Mouse (Mus musculus): ENCODE results near the gene Gm42372. TPM values are rescaled to one million over a fixed set of nuclear protein-coding genes. Genes with fewer than 3 reads are reported as not detected.
A peak's percentile ranks its signal among the peaks of the same experiment; 100 is the strongest.

The Gm42372 gene
- polyA plus RNA-seq, 1 experiment from 2014 or later: 0.18 TPM

DNA sequence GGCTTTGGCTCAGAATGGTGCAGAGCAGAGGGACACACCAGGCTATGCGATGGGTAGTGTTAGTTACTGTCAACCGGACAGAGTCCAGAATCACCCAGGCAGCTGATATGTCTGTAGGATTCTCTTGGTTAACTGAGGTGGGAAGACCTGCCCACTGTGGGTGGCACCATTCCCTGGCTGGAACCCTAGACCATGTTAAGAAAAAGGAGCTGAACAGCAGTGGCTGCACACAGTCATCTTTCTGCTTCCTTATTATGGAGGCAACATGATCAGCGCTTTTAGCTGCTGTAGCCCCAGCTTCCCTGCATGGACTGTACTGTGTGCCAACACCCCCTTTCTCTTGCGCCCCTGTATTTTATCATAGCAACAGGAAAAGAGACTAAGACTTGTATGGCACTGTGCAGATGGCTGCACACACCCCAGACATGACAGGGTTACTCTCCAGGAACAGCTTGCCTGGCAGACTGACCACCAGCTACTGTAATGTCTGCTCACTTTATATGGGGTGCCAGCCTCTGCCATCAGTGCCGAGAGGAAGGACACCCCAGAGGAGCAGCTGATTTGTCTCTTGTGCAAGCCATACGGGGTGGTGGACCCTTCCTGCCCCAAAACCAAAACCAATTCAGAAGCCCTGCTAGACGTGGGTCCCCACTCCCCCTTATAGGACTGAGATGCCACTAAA lies 29.2 kb downstream of the Gm42372 start:
- Histone ChIP-seq H3K4me1 (0 out of 2 replicates have a peak, but pooled peaks cover 2% of the 10 kb centered on the region), H3K4me3 (no peak overlapping the region), H3K27ac (no peak overlapping the region), H3K4me2 (no peak overlapping the region), H3K36me3 (peaks cover 100% of the 10 kb centered on the region), H3K9ac (no peak overlapping the region), H3K27me3 (no peaks in the 10 kb centered on the region), H3K9me3 (no peaks in the 10 kb centered on the region)
- 92% methylated on average over 7 of the region's 7 CpGs for WGBS
- ATAC-seq (ENCODE audit: insufficient number of reproducible peaks, insufficient read depth, low FRiP score, low TSS enrichment, low read depth): no peak

DNA sequence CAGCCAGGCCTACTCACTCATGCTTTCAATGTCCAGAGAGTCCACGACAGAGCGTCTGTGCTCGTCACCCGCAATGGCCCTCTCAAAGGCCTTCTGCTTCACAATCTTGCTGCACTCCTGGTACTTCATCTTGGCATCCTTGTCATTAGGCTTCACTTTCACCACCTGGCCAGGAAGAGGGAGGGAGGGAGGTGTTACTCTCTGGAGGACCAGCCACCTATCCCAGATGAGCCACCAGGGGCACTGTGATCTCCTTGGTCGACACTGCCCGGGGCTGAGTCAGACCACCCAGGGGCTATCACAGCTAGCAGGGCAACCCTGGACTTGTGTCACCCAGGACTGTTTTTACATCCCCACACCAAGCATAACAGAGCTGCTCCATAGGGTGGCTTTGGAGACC lies 32.5 kb downstream of the Gm42372 start:
- H3K4me1 ChIP-seq: 0 out of 2 replicates have a peak, but pooled peaks cover 4% of the 10 kb centered on the region
- no peaks in the 10 kb centered on the region for H3K9me3 ChIP-seq
- no peak for ATAC-seq (ENCODE audit: insufficient number of reproducible peaks, insufficient read depth, low FRiP score, low TSS enrichment, low read depth)
- H3K9ac ChIP-seq: no peak overlapping the region
- H3K36me3 ChIP-seq: peaks cover 90% of the 10 kb centered on the region
- H3K27me3 ChIP-seq: no peaks in the 10 kb centered on the region
- H3K27ac ChIP-seq: no peak overlapping the region
- no peak overlapping the region for H3K4me3 ChIP-seq
- WGBS: 83% methylated on average over 6 of the region's 6 CpGs
- no peak overlapping the region for H3K4me2 ChIP-seq

DNA sequence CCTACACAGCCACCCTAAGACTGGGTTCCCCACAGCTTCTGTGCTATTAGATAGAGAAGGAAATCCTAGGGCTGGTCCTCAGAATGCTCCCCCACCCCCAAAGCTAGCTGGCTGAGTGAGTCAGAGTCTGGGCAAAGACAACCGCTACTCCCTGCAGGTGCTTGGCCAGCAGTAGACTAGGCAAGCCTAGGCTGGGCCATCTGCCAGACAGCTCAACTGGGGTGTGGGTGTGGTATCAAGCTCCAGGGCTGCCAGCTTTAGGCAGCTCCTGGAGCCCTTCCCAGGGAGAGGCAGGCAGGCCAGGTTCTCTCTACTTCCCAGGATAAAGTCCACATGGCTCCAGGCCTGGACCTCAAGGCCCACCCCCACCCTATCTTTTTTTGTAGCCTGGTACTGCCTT lies 34.1 kb downstream of the Gm42372 start:
- Histone ChIP-seq H3K4me1 (0 out of 2 replicates have a peak, but pooled peaks cover 4% of the 10 kb centered on the region), H3K36me3 (peaks cover 90% of the 10 kb centered on the region), H3K9ac (no peak overlapping the region), H3K4me3 (no peak overlapping the region), H3K9me3 (no peaks in the 10 kb centered on the region), H3K27ac (no peak overlapping the region), H3K4me2 (no peak overlapping the region), H3K27me3 (no peaks in the 10 kb centered on the region)
- peak; percentile 50; the same call in 1 of the 2 replicates for ATAC-seq (ENCODE audit: insufficient number of reproducible peaks, insufficient read depth, low FRiP score, low TSS enrichment, low read depth)
- WGBS: 82% methylated on average over 1 of the region's 1 CpGs

DNA sequence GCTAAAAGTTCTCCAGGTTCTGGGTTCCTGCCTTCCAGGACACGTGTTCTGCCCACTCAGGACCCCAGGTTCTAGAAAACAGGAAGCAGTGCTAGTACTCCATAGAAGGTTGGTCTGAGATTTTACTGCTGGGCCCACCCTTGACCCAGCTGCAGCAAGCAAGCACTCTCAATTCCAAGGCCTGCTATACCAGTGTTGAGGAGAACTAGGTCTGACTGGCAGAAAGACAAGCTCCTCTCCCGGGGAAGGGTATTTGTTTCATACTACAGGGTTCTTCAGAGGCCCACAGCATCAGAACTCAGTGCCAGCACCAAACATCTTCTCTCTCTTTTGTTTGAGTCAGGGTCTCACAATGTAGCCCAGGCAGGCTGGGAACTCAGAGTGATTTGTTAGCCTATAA lies 35.0 kb downstream of the Gm42372 start:
- Histone ChIP-seq H3K36me3 (peaks cover 90% of the 10 kb centered on the region), H3K4me1 (0 out of 2 replicates have a peak, but pooled peaks cover 4% of the 10 kb centered on the region), H3K9me3 (no peaks in the 10 kb centered on the region), H3K27ac (no peak overlapping the region), H3K27me3 (no peaks in the 10 kb centered on the region), H3K4me3 (no peak overlapping the region), H3K4me2 (no peak overlapping the region), H3K9ac (no peak overlapping the region)
- ATAC-seq (ENCODE audit: insufficient number of reproducible peaks, insufficient read depth, low FRiP score, low TSS enrichment, low read depth): no peak
- 92% methylated on average over 2 of the region's 2 CpGs for WGBS

DNA sequence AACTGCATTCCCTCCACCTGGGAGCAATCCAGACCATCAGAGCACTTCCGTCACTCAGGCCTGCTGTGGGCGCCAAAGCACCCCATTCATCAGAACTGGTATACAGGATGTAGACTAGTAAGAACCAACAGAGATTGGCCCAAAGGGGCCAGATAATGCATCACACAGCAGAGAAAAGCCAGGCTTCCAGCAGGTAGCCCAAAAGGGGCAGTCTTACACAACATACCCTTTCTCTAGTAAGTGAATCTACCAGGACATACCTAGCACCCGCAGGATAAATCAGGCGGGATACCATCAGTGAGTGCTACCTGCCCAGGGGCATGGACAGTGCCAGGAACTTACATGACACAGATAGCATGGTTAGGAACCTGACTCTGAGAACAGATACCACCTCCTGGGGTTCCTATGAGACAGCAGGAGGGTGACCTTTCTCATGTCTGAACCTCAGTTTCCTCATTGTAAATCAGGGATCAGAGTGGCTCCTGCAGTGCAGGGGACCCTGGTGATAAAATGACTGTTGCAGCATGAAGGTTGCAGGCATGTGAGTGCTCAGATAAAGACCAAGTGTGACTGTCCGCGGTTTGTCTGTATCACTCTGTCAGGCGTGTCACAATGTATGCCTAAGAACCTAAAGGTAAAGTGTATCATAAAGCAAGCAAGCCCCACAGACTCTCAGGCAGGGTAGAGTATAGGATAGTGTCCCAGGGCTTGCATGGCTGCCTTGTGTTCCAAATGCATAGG lies 36.7 kb downstream of the Gm42372 start:
- Histone ChIP-seq H3K9ac (0 out of 2 replicates have a peak overlapping the region, but pooled peaks have one; percentile 27), H3K4me2 (no peak overlapping the region), H3K4me3 (no peak overlapping the region), H3K27ac (no peak overlapping the region), H3K27me3 (no peaks in the 10 kb centered on the region), H3K36me3 (peaks cover 87% of the 10 kb centered on the region), H3K4me1 (peaks cover 11% of the 10 kb centered on the region), H3K9me3 (no peaks in the 10 kb centered on the region)
- no peak for ATAC-seq (ENCODE audit: insufficient number of reproducible peaks, insufficient read depth, low FRiP score, low TSS enrichment, low read depth)
- WGBS: 90% methylated on average over 7 of the region's 7 CpGs

DNA sequence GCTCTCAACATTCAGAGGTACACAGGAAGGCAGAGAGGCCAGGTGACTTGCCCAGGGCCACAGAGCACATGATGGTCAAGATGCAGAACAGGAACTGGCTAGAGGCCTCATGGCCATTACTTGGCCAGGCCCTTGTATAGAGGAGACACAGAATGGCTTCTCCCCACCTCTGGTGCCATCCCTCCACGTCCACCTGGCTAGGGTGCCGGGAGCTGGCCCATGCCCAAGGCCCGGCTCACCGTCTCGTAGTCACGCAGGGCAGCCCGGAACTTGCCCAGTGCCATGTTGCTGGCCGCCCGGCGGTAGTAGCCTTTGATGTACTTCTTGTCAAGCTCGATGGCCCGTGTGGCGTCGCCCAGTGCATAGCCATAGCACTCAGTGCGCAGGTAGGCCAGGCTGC lies 39.3 kb downstream of the Gm42372 start:
- 93% methylated on average over 15 of the region's 15 CpGs for WGBS
- H3K27ac ChIP-seq: no peak overlapping the region
- peaks cover 33% of the 10 kb centered on the region for H3K4me1 ChIP-seq
- ATAC-seq (ENCODE audit: insufficient number of reproducible peaks, insufficient read depth, low FRiP score, low TSS enrichment, low read depth): no peak
- peaks cover 68% of the 10 kb centered on the region for H3K36me3 ChIP-seq
- H3K27me3 ChIP-seq: no peaks in the 10 kb centered on the region
- H3K4me2 ChIP-seq: no peak overlapping the region
- H3K4me3 ChIP-seq: no peak overlapping the region
- no peaks in the 10 kb centered on the region for H3K9me3 ChIP-seq
- H3K9ac ChIP-seq: peak overlapping the region; percentile 11; the same call in 1 of the 2 replicates

DNA sequence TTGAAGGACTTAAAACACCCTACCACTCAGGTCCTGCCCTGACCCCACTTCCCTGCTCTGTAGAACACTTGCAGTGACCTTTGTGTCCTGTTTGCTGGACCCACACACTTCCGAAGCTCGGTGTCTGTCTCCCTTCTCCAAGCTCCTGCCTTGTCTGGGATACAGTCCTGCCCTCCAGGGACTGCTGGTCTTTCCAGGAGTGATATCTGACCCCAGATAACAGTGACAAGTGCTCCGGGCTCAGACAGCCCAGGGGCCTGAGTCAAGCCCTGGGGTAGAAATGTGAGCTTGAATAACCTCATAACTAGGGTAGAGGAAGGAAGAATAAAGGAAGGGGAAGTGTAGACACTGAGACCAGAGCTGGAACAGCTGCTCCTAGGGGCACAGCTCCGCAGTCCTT lies 40.8 kb downstream of the Gm42372 start:
- Histone ChIP-seq H3K4me1 (peaks cover 33% of the 10 kb centered on the region), H3K4me3 (no peak overlapping the region), H3K27me3 (no peaks in the 10 kb centered on the region), H3K9me3 (no peaks in the 10 kb centered on the region), H3K27ac (peak overlapping the region; percentile 33; the same call in 1 of the 2 replicates), H3K4me2 (no peak overlapping the region), H3K36me3 (peaks cover 62% of the 10 kb centered on the region), H3K9ac (peak overlapping the region; percentile 49; the same call in 1 of the 2 replicates)
- ATAC-seq (ENCODE audit: insufficient number of reproducible peaks, insufficient read depth, low FRiP score, low TSS enrichment, low read depth): no peak
- WGBS: 73% methylated on average over 4 of the region's 4 CpGs

DNA sequence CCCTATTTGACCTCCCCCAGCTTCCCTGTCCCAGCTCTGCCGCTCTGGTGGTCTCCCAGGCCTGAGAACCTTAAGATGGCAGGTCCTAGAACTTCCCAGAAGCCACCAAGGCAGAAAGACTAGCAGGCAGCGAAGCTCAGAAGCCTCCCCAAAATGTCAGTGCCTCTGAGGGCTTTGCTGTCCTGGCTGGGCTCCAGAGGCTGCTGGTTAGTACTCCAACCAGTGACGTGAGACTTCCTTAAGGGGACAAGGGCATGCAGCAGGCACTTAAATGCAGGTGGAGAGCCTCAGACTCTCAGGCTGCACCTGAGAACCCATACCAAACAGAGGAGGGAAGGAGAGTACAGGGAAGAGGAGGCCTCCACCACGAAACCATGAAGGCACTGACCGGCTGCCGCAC lies 41.3 kb downstream of the Gm42372 start:
- H3K27me3 ChIP-seq: no peaks in the 10 kb centered on the region
- WGBS: 95% methylated on average over 6 of the region's 6 CpGs
- peaks cover 33% of the 10 kb centered on the region for H3K4me1 ChIP-seq
- H3K36me3 ChIP-seq: peaks cover 58% of the 10 kb centered on the region
- H3K27ac ChIP-seq: peak overlapping the region; percentile 33; the same call in 1 of the 2 replicates
- no peak overlapping the region for H3K4me3 ChIP-seq
- 0 out of 2 replicates have a peak overlapping the region, but pooled peaks have one; percentile 81 for H3K4me2 ChIP-seq
- ATAC-seq (ENCODE audit: insufficient number of reproducible peaks, insufficient read depth, low FRiP score, low TSS enrichment, low read depth): no peak
- peak overlapping the region; percentile 49; the same call in 1 of the 2 replicates for H3K9ac ChIP-seq
- H3K9me3 ChIP-seq: no peaks in the 10 kb centered on the region

DNA sequence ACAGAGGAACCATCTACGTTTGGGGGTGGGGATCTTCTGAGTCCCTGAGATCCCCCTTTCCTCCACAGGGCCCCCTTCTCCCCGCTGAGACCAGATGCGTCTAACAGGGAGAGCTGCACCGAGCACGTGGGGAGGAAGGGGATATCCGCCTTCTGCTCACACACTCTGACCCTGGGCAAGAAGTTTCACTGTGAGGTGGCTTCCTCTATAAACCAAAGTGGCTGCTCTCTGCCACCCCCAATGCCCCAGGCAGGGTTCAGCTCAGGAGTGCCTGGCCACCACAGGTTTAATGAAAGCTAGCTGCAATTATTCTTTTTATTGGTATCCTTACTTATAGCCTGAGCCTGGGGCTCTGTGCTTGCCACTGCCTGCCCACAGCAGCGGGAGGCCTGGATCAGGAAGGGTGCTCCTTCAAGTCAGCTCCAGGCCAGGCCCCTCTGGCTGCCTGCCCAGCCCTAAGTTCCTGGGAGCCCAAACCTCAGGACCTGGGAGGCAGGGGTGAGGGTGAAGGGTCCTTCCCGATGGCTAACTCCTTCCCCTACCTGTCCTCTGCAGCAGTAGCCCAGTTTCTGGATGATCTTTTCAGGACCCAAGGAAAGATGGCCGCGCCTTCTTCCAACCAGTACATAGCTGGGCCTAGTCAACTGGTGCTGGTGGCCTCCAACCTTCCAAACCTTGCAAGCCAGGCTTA lies 42.1 kb downstream of the Gm42372 start:
- Histone ChIP-seq H3K27me3 (no peaks in the 10 kb centered on the region), H3K27ac (peak overlapping the region; percentile 62; the same call in 1 of the 2 replicates), H3K36me3 (peaks cover 50% of the 10 kb centered on the region), H3K9ac (peak overlapping the region; percentile 89; the same call in 1 of the 2 replicates), H3K4me1 (peaks cover 33% of the 10 kb centered on the region), H3K4me2 (peak overlapping the region; percentile 81), H3K9me3 (no peaks in the 10 kb centered on the region), H3K4me3 (0 out of 2 replicates have a peak overlapping the region, but pooled peaks have one; percentile 90)
- no peak for ATAC-seq (ENCODE audit: insufficient number of reproducible peaks, insufficient read depth, low FRiP score, low TSS enrichment, low read depth)
- 73% methylated on average over 10 of the region's 10 CpGs for WGBS

DNA sequence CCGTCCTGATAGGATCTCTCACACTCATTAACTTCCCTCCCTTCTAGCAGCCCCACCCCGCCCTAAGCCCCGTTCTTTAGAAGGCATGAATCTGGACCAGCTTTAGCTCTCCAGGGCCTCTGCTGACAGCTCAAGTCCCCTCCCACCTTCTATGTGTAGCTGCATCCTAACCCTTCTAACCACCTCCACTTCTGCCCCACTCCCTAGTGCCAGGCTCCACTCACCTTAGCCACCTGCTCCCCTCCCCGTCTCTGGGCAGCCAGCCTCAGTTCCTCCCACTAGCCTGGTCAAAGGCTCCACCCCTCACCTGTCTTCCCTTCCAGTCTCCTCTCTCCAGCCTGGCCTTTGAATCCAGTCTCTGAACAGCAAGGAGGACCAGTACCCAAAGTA lies 42.6 kb downstream of the Gm42372 start:
- Histone ChIP-seq H3K9me3 (no peaks in the 10 kb centered on the region), H3K4me3 (peak overlapping the region; percentile 90; the same call in 1 of the 2 replicates), H3K4me2 (peak overlapping the region; percentile 81), H3K27me3 (no peaks in the 10 kb centered on the region), H3K9ac (peak overlapping the region; percentile 89), H3K4me1 (peaks cover 33% of the 10 kb centered on the region), H3K36me3 (peaks cover 48% of the 10 kb centered on the region), H3K27ac (peak overlapping the region; percentile 62; the same call in 1 of the 2 replicates)
- no peak for ATAC-seq (ENCODE audit: insufficient number of reproducible peaks, insufficient read depth, low FRiP score, low TSS enrichment, low read depth)
- 65% methylated on average over 4 of the region's 4 CpGs for WGBS

DNA sequence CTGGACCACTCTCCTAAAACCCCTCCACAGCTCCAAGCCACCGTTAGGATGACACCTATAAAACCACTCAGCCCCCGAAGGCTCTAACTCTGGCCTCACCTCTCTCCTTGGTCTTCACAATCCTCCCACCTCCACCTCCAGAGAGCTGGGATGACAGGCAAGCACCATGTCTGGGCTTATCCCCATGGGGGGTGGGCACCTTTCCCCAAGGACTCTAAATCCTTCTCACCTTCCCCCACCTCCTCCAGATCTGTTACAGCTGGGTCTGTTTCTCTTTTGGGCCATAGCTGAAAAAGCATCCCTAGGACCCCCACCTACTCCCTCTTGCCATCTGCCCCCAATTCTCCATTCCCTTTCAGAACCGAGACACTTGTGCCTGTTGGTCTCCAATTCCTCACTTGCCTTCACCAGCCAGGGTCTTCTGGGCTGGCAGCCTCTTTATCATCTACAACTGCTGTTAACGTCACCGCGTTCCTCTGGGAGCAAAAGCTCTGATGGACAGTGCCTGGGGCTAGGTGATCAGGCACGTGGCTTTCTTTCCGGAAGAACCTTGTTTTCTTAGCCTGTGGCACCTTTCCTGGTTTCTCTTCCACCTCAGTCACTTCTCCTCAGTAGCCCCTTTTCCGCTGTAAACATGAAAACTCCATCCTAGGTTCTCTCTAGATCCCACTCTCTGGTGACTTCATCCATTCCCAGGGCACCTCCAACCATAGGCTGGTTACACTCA lies 43.2 kb downstream of the Gm42372 start:
- H3K4me3 ChIP-seq: peak overlapping the region; percentile 90
- no peak overlapping the region for H3K27ac ChIP-seq
- peak overlapping the region; percentile 81 for H3K4me2 ChIP-seq
- H3K9ac ChIP-seq: peak overlapping the region; percentile 89
- WGBS: 65% methylated on average over 9 of the region's 9 CpGs
- H3K9me3 ChIP-seq: no peaks in the 10 kb centered on the region
- H3K36me3 ChIP-seq: peaks cover 43% of the 10 kb centered on the region
- no peaks in the 10 kb centered on the region for H3K27me3 ChIP-seq
- peaks cover 33% of the 10 kb centered on the region for H3K4me1 ChIP-seq
- ATAC-seq (ENCODE audit: insufficient number of reproducible peaks, insufficient read depth, low FRiP score, low TSS enrichment, low read depth): no peak
